Mouse (Mus musculus) hindbrain, postnatal 0 days (tissue): ENCODE data around the gene Plac1. TPM values are rescaled to one million over a fixed set of nuclear protein-coding genes. Genes with fewer than 3 reads are reported as not detected.
A peak's percentile ranks its signal among the peaks of the same experiment; 100 is the strongest.

Experiments
- ATAC-seq: fragments of 200-750 bp; cut with Nextera tagmentation; 2 replicates; pipeline ENCODE4 v1.8.0; 2017; ENCODE audit warnings: mild to moderate bottlenecking, moderate TSS enrichment, moderate library complexity
- DNase-seq: peaks from one replicate; pipeline ENCODE4 v3.0.0-alpha.2; 2015; ENCODE audit warnings: low spot score
- H3K27ac ChIP-seq: fragments of 300-500 bp; sonication (generic); 2 replicates; pipeline ENCODE4 v1.5.1; 2014; ENCODE audit warnings: mild to moderate bottlenecking
- H3K27me3 ChIP-seq: fragments of 300-500 bp; sonication (generic); 2 replicates; pipeline ENCODE4 v1.6.1; 2014; ENCODE audit warnings: low read length, mixed read lengths; ENCODE audit not compliant: insufficient read depth
- H3K36me3 ChIP-seq: fragments of 300-500 bp; sonication (generic); 2 replicates; pipeline ENCODE4 v1.6.1; 2014; ENCODE audit warnings: low read length, mixed read lengths; ENCODE audit not compliant: insufficient read depth
- H3K4me1 ChIP-seq: fragments of 300-500 bp; sonication (generic); 2 replicates; pipeline ENCODE4 v1.6.1; 2014; ENCODE audit warnings: antibody characterized with exemption, low read length, mixed read lengths; ENCODE audit not compliant: insufficient read depth
- H3K4me2 ChIP-seq: fragments of 300-500 bp; sonication (generic); 2 replicates; pipeline ENCODE4 v1.6.1; 2014; ENCODE audit warnings: low read depth, mild to moderate bottlenecking, low read length, moderate library complexity, mixed read lengths
- H3K4me3 ChIP-seq: fragments of 300-500 bp; sonication (generic); 2 replicates; pipeline ENCODE4 v1.5.1; 2014; ENCODE audit warnings: low read length
- H3K9ac ChIP-seq: fragments of 300-500 bp; sonication (generic); replicated peaks from 2 replicates; pipeline ENCODE4 v1.6.1; 2014; ENCODE audit warnings: mild to moderate bottlenecking, low read length, moderate library complexity, mixed read lengths
- H3K9me3 ChIP-seq: fragments of 300-500 bp; sonication (generic); 2 replicates; pipeline ENCODE4 v1.6.1; 2016; ENCODE audit warnings: low read length, mixed read lengths
- CTCF ChIP-seq: IDR thresholded peaks from 2 replicates; pipeline ENCODE4 v1.5.1; 2016; ENCODE audit warnings: antibody characterized with exemption, control low read depth, low read depth
- WGBS: fragments of 180-500 bp; shearing (Covaris S2); extraction: QIAGEN DNeasy Blood & Tissue Kit; methylation state at CpG from one replicate; pipeline ENCODE4 v1.1.7; 2014; 5-methylcytosine and 5-hydroxymethylcytosine counted together
- polyA plus RNA-seq: library from polyadenylated mRNA; unstranded; fragments of >200 nt; fragmentation: Nextera tagmentation; extraction: Ambion mirVana; gene quantifications from 2 replicates; pipeline ENCODE4 v1.2.1, GENCODE M21; 2015
- total RNA-seq: library from RNA; depleted of rRNA; stranded (reverse); fragments of >200 nt; gene quantifications from 2 replicates; pipeline ENCODE4 v1.2.3, GENCODE M21; 2014

The Plac1 gene
- total and polyA plus RNA-seq, 2 experiments from 2014 or later = not detected

- H3K4me2 ChIP-seq = no peak overlapping the region
- WGBS = 88% methylated on average over 3 of the region's 3 CpGs
- no peaks in the 10 kb centered on the region for H3K4me1 ChIP-seq
- no peak overlapping the region for H3K9ac ChIP-seq
- no peaks in the 10 kb centered on the region for H3K9me3 ChIP-seq
- no peak for ATAC-seq
- no peak overlapping the region for H3K4me3 ChIP-seq
- DNase-seq = no peak
- no peak for TF ChIP-seq CTCF
- no peaks in the 10 kb centered on the region for H3K27me3 ChIP-seq
- no peaks in the 10 kb centered on the region for H3K36me3 ChIP-seq
- no peak overlapping the region for H3K27ac ChIP-seq
Measured at GRCm38 (mm10) chrX:53064406-53064805, 175.5 kb downstream of the Plac1 start.

GRCm38 (mm10) chrX:53059426-53060007 is 180.4 kb downstream of the Plac1 start:
- no peaks in the 10 kb centered on the region for H3K27me3 ChIP-seq
- H3K4me1 ChIP-seq = no peaks in the 10 kb centered on the region
- H3K36me3 ChIP-seq = no peaks in the 10 kb centered on the region
- DNase-seq (no peak), ATAC-seq (no peak)
- H3K4me3 ChIP-seq = no peak overlapping the region
- no peak overlapping the region for H3K9ac ChIP-seq
- no peak for TF ChIP-seq CTCF
- 39% methylated on average over 11 of the region's 11 CpGs for WGBS
- H3K4me2 ChIP-seq = peak overlapping the region; percentile 47
- H3K9me3 ChIP-seq = no peaks in the 10 kb centered on the region
- H3K27ac ChIP-seq = no peak overlapping the region

GRCm38 (mm10) chrX:53058459-53059280 is 181.2 kb downstream of the Plac1 start:
- Histone ChIP-seq H3K27me3 (no peaks in the 10 kb centered on the region; the same call in 1 of the 2 replicates), H3K27ac (no peak overlapping the region), H3K4me2 (peak overlapping the region; percentile 47), H3K9ac (no peak overlapping the region), H3K9me3 (no peaks in the 10 kb centered on the region), H3K36me3 (no peaks in the 10 kb centered on the region), H3K4me1 (no peaks in the 10 kb centered on the region), H3K4me3 (peak overlapping the region; percentile 17)
- no peak for ATAC-seq
- WGBS = 22% methylated on average over 33 of the region's 33 CpGs
- no peak for TF ChIP-seq CTCF
- DNase-seq = no peak

GRCm38 (mm10) chrX:53057760-53058090 is 182.2 kb downstream of the Plac1 start:
- ATAC-seq (no peak), DNase-seq (no peak)
- no peak for TF ChIP-seq CTCF
- no peaks in the 10 kb centered on the region for H3K36me3 ChIP-seq
- no peaks in the 10 kb centered on the region; the same call in 1 of the 2 replicates for H3K27me3 ChIP-seq
- no peaks in the 10 kb centered on the region for H3K4me1 ChIP-seq
- 32% methylated on average over 6 of the region's 6 CpGs for WGBS
- no peaks in the 10 kb centered on the region for H3K9me3 ChIP-seq
- peak overlapping the region; percentile 54 for H3K4me2 ChIP-seq
- H3K27ac ChIP-seq = 0 out of 2 replicates have a peak overlapping the region, but pooled peaks have one; percentile 64
- no peak overlapping the region for H3K9ac ChIP-seq
- H3K4me3 ChIP-seq = no peak overlapping the region; the same call in 1 of the 2 replicates

GRCm38 (mm10) chrX:53057054-53057759 is 182.7 kb downstream of the Plac1 start:
- Histone ChIP-seq H3K27ac (peak overlapping the region; percentile 64; the same call in 1 of the 2 replicates), H3K27me3 (no peaks in the 10 kb centered on the region; the same call in 1 of the 2 replicates)
- TF ChIP-seq CTCF = no peak

GRCm38 (mm10) chrX:53056627-53057026 is 183.3 kb downstream of the Plac1 start:
- DNase-seq (peak; percentile 55), ATAC-seq (peak; percentile 57)
- Histone ChIP-seq H3K27me3 (no peaks in the 10 kb centered on the region; the same call in 1 of the 2 replicates), H3K4me1 (no peaks in the 10 kb centered on the region), H3K4me3 (peak overlapping the region; percentile 52), H3K27ac (peak overlapping the region; percentile 64; the same call in 1 of the 2 replicates), H3K4me2 (peak overlapping the region; percentile 54), H3K9ac (peak overlapping the region; percentile 48), H3K9me3 (no peaks in the 10 kb centered on the region), H3K36me3 (no peaks in the 10 kb centered on the region)
- 33% methylated on average over 33 of the region's 33 CpGs for WGBS
- TF ChIP-seq CTCF = no peak

More at GRCm38 (mm10) chrX:53057054-53057759, 182.7 kb downstream of the Plac1 start:
- Histone ChIP-seq H3K4me1 (no peaks in the 10 kb centered on the region), H3K4me2 (peak overlapping the region; percentile 54), H3K4me3 (peak overlapping the region; percentile 52), H3K9ac (peak overlapping the region; percentile 48), H3K36me3 (no peaks in the 10 kb centered on the region), H3K9me3 (no peaks in the 10 kb centered on the region)
- DNase-seq (peak; percentile 71), ATAC-seq (peak; percentile 85)
- 24% methylated on average over 42 of the region's 42 CpGs for WGBS
